16 mouse cellular contexts compared by ENCODE assay signal in the genomic region with DNA sequence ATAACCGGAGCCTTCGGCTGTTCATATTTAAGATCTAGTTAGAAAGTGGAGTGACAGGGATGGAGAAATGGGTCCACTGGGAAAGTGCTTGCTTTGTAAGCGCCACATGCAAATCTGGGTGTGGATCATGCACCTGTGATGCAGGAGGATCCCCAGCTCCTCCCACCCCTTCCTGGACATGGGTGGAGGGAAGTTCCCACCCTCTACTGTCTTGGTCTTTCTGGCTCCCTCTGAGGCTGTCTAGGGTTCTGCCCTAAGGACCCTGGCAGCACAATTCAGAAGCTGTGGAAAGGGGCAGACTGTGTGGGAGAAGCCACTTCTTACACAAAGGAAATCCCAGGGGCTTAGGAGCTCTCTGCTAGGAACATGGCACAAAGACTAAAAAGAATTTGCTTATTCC. TPM values are rescaled to one million over a fixed set of nuclear protein-coding genes. Genes with fewer than 3 reads are reported as not detected.
A peak's percentile ranks its signal among the peaks of the same experiment; 100 is the strongest.
DNase-seq lines count a peak whose midpoint lies in the region; ATAC-seq lines count a peak whose summit lies in the region.
"Had no signal": no experiment of that assay in that cellular context is flagged by ENCODE, and none has a peak within 500 bp of the region (broad histone marks: within the 10 kb centered on the region; RNA-seq: fewer than 3 reads in every experiment).

No protein-coding gene starts in this region.

- no peak overlapping the region for H3K4me2 ChIP-seq in hindbrain, embryonic 16.5 days (ENCODE audit: low read length)
- H3K4me2 ChIP-seq in hindbrain, embryonic 11.5 days (replicated peaks; ENCODE audit: low read depth, low read length): no peak overlapping the region
- H3K4me2 ChIP-seq: heart, embryonic 12.5 days; hindbrain, embryonic 15.5 days had no signal

- H3K27me3 ChIP-seq in hindbrain, embryonic 16.5 days (replicated peaks; ENCODE audit: control insufficient read depth, insufficient read depth, low read length): no peaks in the 10 kb centered on the region
- no peaks in the 10 kb centered on the region for H3K27me3 ChIP-seq in hindbrain, embryonic 11.5 days (ENCODE audit: control insufficient read depth, insufficient read depth, low read length)
- H3K27me3 ChIP-seq: heart, embryonic 12.5 days; hindbrain, embryonic 15.5 days had no signal

- H3K36me3 ChIP-seq in hindbrain, embryonic 16.5 days (ENCODE audit: control insufficient read depth, insufficient read depth, low read length): peaks cover 4% of the 10 kb centered on the region; the same call in 1 of the 2 replicates
- H3K36me3 ChIP-seq in hindbrain, embryonic 11.5 days (ENCODE audit: control insufficient read depth, insufficient read depth, low read length): no peaks in the 10 kb centered on the region

- 91% methylated on average over 3 of the region's 3 CpGs for WGBS in hindbrain, embryonic 16.5 days
- 97% methylated on average over 3 of the region's 3 CpGs for WGBS in hindbrain, embryonic 11.5 days

- peaks cover 3% of the 10 kb centered on the region; the same call in 1 of the 2 replicates for H3K4me1 ChIP-seq in hindbrain, embryonic 16.5 days (ENCODE audit: control insufficient read depth, insufficient read depth, low read depth, low read length)
- H3K4me1 ChIP-seq in hindbrain, embryonic 11.5 days (replicated peaks; ENCODE audit: control insufficient read depth, insufficient read depth, low read length): no peaks in the 10 kb centered on the region
- H3K4me1 ChIP-seq: hindbrain, embryonic 15.5 days; limb, embryonic 10.5 days had no signal

- H3K4me3 ChIP-seq in hindbrain, embryonic 16.5 days (ENCODE audit: low read length): no peak overlapping the region
- H3K4me3 ChIP-seq in hindbrain, embryonic 11.5 days (ENCODE audit: low read depth, low read length): no peak overlapping the region
- H3K4me3 ChIP-seq: heart, embryonic 12.5 days; hindbrain, embryonic 15.5 days; limb, embryonic 10.5 days had no signal

- H3K27ac ChIP-seq in hindbrain, embryonic 16.5 days (ENCODE audit: low read depth, low read length): 0 out of 2 replicates have a peak overlapping the region, but pooled peaks have one; percentile 36
- H3K27ac ChIP-seq in hindbrain, embryonic 11.5 days (ENCODE audit: low read depth, low read length): no peak overlapping the region
- H3K27ac ChIP-seq: hindbrain, embryonic 15.5 days; kidney, postnatal 0 days; limb, embryonic 10.5 days; liver, embryonic 14.5 days had no signal

- no peaks in the 10 kb centered on the region for H3K9me3 ChIP-seq in hindbrain, embryonic 16.5 days (ENCODE audit: control insufficient read depth, low read length)
- H3K9me3 ChIP-seq in hindbrain, embryonic 11.5 days (ENCODE audit: control insufficient read depth, low read length): no peaks in the 10 kb centered on the region
- H3K9me3 ChIP-seq: hindbrain, embryonic 15.5 days; limb, embryonic 10.5 days had no signal

- no peak overlapping the region for H3K9ac ChIP-seq in hindbrain, embryonic 16.5 days (ENCODE audit: low read depth, low read length)
- H3K9ac ChIP-seq in hindbrain, embryonic 11.5 days (ENCODE audit: low read depth, low read length): no peak overlapping the region
- H3K9ac ChIP-seq: heart, embryonic 12.5 days; hindbrain, embryonic 15.5 days; liver, embryonic 14.5 days had no signal

- ATAC-seq in hindbrain, embryonic 16.5 days: no peak
- ATAC-seq in hindbrain, embryonic 11.5 days (ENCODE audit: low FRiP score): no peak
- peak; percentile 37 for ATAC-seq in activated CD4-positive, CD25-positive, alpha-beta regulatory T cell, adult 4 months
- no peak for ATAC-seq in frontal cortex, adult (ENCODE audit: low TSS enrichment)

- no peak for DNase-seq in hindbrain, embryonic 11.5 days (ENCODE audit: low spot score)
- peak; percentile 32 for DNase-seq in thymus, postnatal 14 days
- no peak for DNase-seq in thymus, postnatal 4 days
- no peak for DNase-seq in cerebellum, postnatal 36 days
- no peak for DNase-seq in ovary, adult 18-20 months (ENCODE audit: low spot score)
- DNase-seq: cerebellum, adult 18-20 months; lung, postnatal 4 days had no signal

RNA-seq across cellular contexts. Expression of gene Gpr18, which starts 16.0 kb away (rescaled TPM):
- 0.10 and 0.16 TPM in 2 replicates for polyA plus RNA-seq in hindbrain, embryonic 16.5 days (2015; fragmentation: Nextera tagmentation; extraction: Ambion mirVana)
- 0.13 and 0.59 TPM in 2 replicates for polyA plus RNA-seq in hindbrain, embryonic 11.5 days (2014; fragmentation: Nextera tagmentation; extraction: Ambion mirVana)
- 10 to 100 TPM; 83.8 to 86.0 TPM for polyA plus RNA-seq in activated CD4-positive, CD25-positive, alpha-beta regulatory T cell, adult 4 months (2017; shearing (Covaris generic))
- polyA plus RNA-seq: G1E had no signal

RNA-seq across cellular contexts. Expression of gene Gpr183, which starts 33.4 kb away (rescaled TPM):
- 0.81 and 1.2 TPM in 2 replicates for polyA plus RNA-seq in hindbrain, embryonic 16.5 days (2015; fragmentation: Nextera tagmentation; extraction: Ambion mirVana)
- polyA plus RNA-seq in hindbrain, embryonic 11.5 days (2014; fragmentation: Nextera tagmentation; extraction: Ambion mirVana): 1.9 and 3.2 TPM in 2 replicates
- 100 to 1,000 TPM; 104 to 118 TPM for polyA plus RNA-seq in activated CD4-positive, CD25-positive, alpha-beta regulatory T cell, adult 4 months (2017; shearing (Covaris generic))

RNA-seq across cellular contexts. Expression of gene Ubac2, which starts 53.2 kb away (rescaled TPM):
- polyA plus RNA-seq in hindbrain, embryonic 16.5 days (2015; fragmentation: Nextera tagmentation; extraction: Ambion mirVana): 48.9 and 51.8 TPM in 2 replicates
- 64.7 and 66.3 TPM in 2 replicates for polyA plus RNA-seq in hindbrain, embryonic 11.5 days (2014; fragmentation: Nextera tagmentation; extraction: Ambion mirVana)
- polyA plus RNA-seq in activated CD4-positive, CD25-positive, alpha-beta regulatory T cell, adult 4 months (2017; shearing (Covaris generic)): 10 to 100 TPM; 62.5 to 75.1 TPM

Comparison
In these comparisons a context has a peak if more than half of its experiments do, and no peak if none do; other contexts are left out.
1. RNA of gene Gpr18, which starts 16.0 kb away (polyA plus RNA-seq): 83.8 to 86.0 TPM in activated CD4-positive, CD25-positive, alpha-beta regulatory T cell, adult 4 months; 0.13 to 0.59 TPM in hindbrain, embryonic 11.5 days and 0.10 to 0.16 TPM in hindbrain, embryonic 16.5 days; every median in the first group is over 10 times any median in the second.
2. RNA of gene Gpr183, which starts 33.4 kb away (polyA plus RNA-seq): 104 to 118 TPM in activated CD4-positive, CD25-positive, alpha-beta regulatory T cell, adult 4 months; 1.9 to 3.2 TPM in hindbrain, embryonic 11.5 days and 0.81 to 1.2 TPM in hindbrain, embryonic 16.5 days; every median in the first group is over 10 times any median in the second.